Mouse (Mus musculus): ENCODE data around the gene Acad9. TPM values are rescaled to one million over a fixed set of nuclear protein-coding genes. Genes with fewer than 3 reads are reported as not detected.
A peak's percentile ranks its signal among the peaks of the same experiment; 100 is the strongest.

The Acad9 gene
- polyA plus RNA-seq (2014; fragmentation: Nextera tagmentation; extraction: Ambion mirVana), result 92.8 and 98.0 TPM in 2 replicates

DNA sequence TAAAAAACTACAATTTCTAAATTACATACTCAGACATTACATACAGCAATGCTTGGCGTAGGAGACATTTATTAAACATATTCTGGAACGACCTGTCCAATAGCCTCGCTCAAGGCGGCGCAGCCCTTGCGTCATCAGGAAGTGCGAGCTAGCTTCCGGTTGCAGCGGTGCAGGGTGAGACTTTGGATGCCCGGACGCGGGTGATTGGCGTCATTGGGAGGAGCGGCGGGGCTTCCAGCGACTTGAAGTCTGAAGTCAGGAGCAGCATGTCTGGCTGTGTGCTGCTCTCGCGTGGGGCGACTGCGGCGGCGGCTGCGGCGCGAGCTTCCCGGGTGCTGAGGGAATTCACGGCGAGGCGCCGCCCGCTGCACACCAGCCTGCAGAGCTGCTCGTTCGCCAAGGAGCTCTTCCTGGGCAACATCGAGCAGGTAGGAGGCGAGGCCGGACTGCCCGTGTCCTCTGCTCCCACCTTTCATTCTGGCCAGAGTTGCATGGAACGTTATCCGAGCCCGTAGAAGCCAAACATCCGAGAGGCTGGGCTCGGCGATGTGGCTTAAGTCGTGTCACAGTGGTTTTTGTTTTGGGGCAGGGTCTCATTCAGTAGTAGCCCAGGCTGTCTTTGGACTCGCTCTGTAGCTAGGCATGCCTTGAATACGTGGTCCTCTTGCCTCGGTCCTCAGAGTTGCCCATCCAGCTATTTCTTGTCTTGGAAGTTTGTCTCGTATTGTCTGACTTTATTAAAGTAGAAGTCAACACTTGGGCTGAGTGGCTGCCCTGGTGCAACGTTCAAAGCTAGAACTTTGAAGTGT lies at the start of gene Acad9:
Gene Acad9 (plus strand): TSS at position 137 of the 809 bp plus-strand sequence.
- WGBS, result under 1% methylated on average over 49 of the region's 49 CpGs
- Histone ChIP-seq H3K4me1 (ENCODE audit: control insufficient read depth, insufficient read depth, low read length) (peaks cover 7% of the 10 kb centered on the region), H3K27ac (ENCODE audit: low read depth, low read length) (no peak within 1 kb of the TSS), H3K36me3 (ENCODE audit: control insufficient read depth, insufficient read depth, low read length) (no peaks in the 10 kb centered on the region), H3K9ac (ENCODE audit: low read length) (peak within 1 kb of the TSS; percentile 89), H3K27me3 (ENCODE audit: control insufficient read depth, insufficient read depth, low read length) (no peaks in the 10 kb centered on the region), H3K4me2 (peak within 1 kb of the TSS; percentile 81), H3K4me3 (ENCODE audit: low read depth, low read length) (peak within 1 kb of the TSS; percentile 88), H3K9me3 (ENCODE audit: control insufficient read depth, low read length) (no peaks in the 10 kb centered on the region)
- peak; percentile 98 for ATAC-seq (ENCODE audit: low FRiP score)
- peak; percentile 99 for DNase-seq (ENCODE audit: low spot score, missing footprints)

DNA sequence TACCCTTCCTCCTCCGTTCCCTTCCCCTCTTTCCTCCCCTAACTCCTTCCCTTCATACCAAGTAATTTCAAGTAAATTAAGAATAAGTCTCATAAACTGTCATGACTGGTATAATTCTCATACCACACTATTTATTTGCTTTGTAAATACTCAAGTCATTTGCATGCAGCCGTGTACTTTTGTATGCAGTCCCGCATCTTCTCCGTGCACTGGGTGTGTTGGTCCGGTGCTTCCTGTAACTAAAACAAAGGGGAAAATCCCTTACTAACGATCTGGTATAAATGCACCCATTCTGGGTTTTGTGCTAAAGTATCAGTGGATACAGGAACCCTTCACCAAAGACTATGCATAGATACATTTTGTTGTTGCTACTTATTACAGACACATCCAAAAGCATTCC lies 40.0 kb upstream of the Acad9 start:
- Histone ChIP-seq H3K27me3 (ENCODE audit: control insufficient read depth, insufficient read depth, low read length) (no peaks in the 10 kb centered on the region), H3K4me2 (no peak overlapping the region), H3K36me3 (ENCODE audit: control insufficient read depth, insufficient read depth, low read length) (no peaks in the 10 kb centered on the region), H3K9ac (ENCODE audit: low read length) (no peak overlapping the region), H3K27ac (ENCODE audit: low read depth, low read length) (no peak overlapping the region), H3K4me1 (ENCODE audit: control insufficient read depth, insufficient read depth, low read length) (no peaks in the 10 kb centered on the region), H3K9me3 (ENCODE audit: control insufficient read depth, low read length) (no peaks in the 10 kb centered on the region), H3K4me3 (ENCODE audit: low read depth, low read length) (no peak overlapping the region)
- 86% methylated on average over 6 of the region's 6 CpGs for WGBS
- ATAC-seq (ENCODE audit: low FRiP score) (no peak), DNase-seq (ENCODE audit: low spot score, missing footprints) (no peak)

- no peak overlapping the region for H3K4me2 ChIP-seq
- no peak for ATAC-seq (ENCODE audit: low FRiP score)
- DNase-seq (ENCODE audit: low spot score, missing footprints), result no peak
- no peak overlapping the region for H3K27ac ChIP-seq (ENCODE audit: low read depth, low read length)
- H3K4me3 ChIP-seq (ENCODE audit: low read depth, low read length), result no peak overlapping the region
- no peaks in the 10 kb centered on the region for H3K27me3 ChIP-seq (ENCODE audit: control insufficient read depth, insufficient read depth, low read length)
- H3K4me1 ChIP-seq (ENCODE audit: control insufficient read depth, insufficient read depth, low read length), result no peaks in the 10 kb centered on the region
- H3K9me3 ChIP-seq (ENCODE audit: control insufficient read depth, low read length), result no peaks in the 10 kb centered on the region
- no peak overlapping the region for H3K9ac ChIP-seq (ENCODE audit: low read length)
- 87% methylated on average over 4 of the region's 4 CpGs for WGBS
- no peaks in the 10 kb centered on the region for H3K36me3 ChIP-seq (ENCODE audit: control insufficient read depth, insufficient read depth, low read length)
These were observed 35.8 kb upstream of the Acad9 start for GRCm38 (mm10) chr3:36029993-36030392.

DNA sequence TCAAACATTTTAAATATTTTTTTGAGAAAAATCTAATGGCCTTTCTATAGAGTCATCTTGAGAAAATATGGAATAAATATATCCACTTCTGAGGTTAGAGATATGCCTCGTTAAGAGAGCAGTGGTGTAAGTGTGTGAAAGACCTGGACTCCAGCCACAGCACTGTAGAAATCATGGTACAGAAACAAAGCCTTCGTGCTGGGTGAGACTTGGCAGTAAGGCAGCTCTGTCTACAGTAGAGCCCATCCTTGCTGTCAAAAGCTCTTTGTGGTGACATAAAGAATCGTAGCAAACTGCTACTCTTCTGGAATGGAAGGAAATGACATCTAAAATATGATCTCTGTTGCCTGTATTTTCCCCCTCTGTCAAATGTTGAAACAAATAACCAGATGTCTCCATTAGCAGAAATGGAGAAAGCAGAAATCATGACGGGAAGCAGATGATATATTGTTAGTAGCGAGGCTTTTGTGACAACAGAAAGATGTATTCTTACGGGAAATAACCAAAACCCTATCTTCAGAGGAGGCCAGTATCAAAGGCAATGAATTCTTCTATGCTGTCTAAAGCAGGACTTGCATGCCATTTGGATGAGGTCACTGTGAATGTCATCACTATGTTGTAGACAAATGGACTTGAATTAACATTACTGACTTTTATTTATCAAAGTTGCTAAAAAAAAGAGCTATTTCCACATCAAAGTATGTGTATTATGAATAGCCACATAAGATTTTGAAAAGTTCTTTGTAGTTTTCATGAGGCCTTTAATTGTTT lies 33.9 kb upstream of the Acad9 start:
- H3K4me1 ChIP-seq (ENCODE audit: control insufficient read depth, insufficient read depth, low read length), result no peaks in the 10 kb centered on the region
- no peaks in the 10 kb centered on the region for H3K36me3 ChIP-seq (ENCODE audit: control insufficient read depth, insufficient read depth, low read length)
- H3K9ac ChIP-seq (ENCODE audit: low read length), result no peak overlapping the region
- 80% methylated on average over 6 of the region's 6 CpGs for WGBS
- H3K4me3 ChIP-seq (ENCODE audit: low read depth, low read length), result no peak overlapping the region
- H3K27me3 ChIP-seq (ENCODE audit: control insufficient read depth, insufficient read depth, low read length), result no peaks in the 10 kb centered on the region
- no peak overlapping the region for H3K27ac ChIP-seq (ENCODE audit: low read depth, low read length)
- no peak for ATAC-seq (ENCODE audit: low FRiP score)
- H3K9me3 ChIP-seq (ENCODE audit: control insufficient read depth, low read length), result no peaks in the 10 kb centered on the region
- no peak overlapping the region for H3K4me2 ChIP-seq
- DNase-seq (ENCODE audit: low spot score, missing footprints), result no peak

- Histone ChIP-seq H3K27me3 (ENCODE audit: control insufficient read depth, insufficient read depth, low read length) (no peaks in the 10 kb centered on the region), H3K9me3 (ENCODE audit: control insufficient read depth, low read length) (no peaks in the 10 kb centered on the region), H3K4me2 (no peak overlapping the region), H3K4me1 (ENCODE audit: control insufficient read depth, insufficient read depth, low read length) (no peaks in the 10 kb centered on the region), H3K9ac (ENCODE audit: low read length) (no peak overlapping the region), H3K4me3 (ENCODE audit: low read depth, low read length) (no peak overlapping the region), H3K36me3 (ENCODE audit: control insufficient read depth, insufficient read depth, low read length) (no peaks in the 10 kb centered on the region), H3K27ac (ENCODE audit: low read depth, low read length) (no peak overlapping the region)
- no peak for DNase-seq (ENCODE audit: low spot score, missing footprints)
- ATAC-seq (ENCODE audit: low FRiP score), result no peak
These were observed 21.3 kb upstream of the Acad9 start for GRCm38 (mm10) chr3:36044520-36044919.

- no peak overlapping the region for H3K9ac ChIP-seq (ENCODE audit: low read length)
- no peaks in the 10 kb centered on the region for H3K9me3 ChIP-seq (ENCODE audit: control insufficient read depth, low read length)
- ATAC-seq (ENCODE audit: low FRiP score) (no peak), DNase-seq (ENCODE audit: low spot score, missing footprints) (no peak)
- no peaks in the 10 kb centered on the region for H3K36me3 ChIP-seq (ENCODE audit: control insufficient read depth, insufficient read depth, low read length)
- no peaks in the 10 kb centered on the region for H3K27me3 ChIP-seq (ENCODE audit: control insufficient read depth, insufficient read depth, low read length)
- no peak overlapping the region for H3K4me2 ChIP-seq
- H3K4me3 ChIP-seq (ENCODE audit: low read depth, low read length), result no peak overlapping the region
- no peaks in the 10 kb centered on the region for H3K4me1 ChIP-seq (ENCODE audit: control insufficient read depth, insufficient read depth, low read length)
- H3K27ac ChIP-seq (ENCODE audit: low read depth, low read length), result no peak overlapping the region
- WGBS, result 78% methylated on average over 4 of the region's 4 CpGs
These were observed 20.7 kb upstream of the Acad9 start for GRCm38 (mm10) chr3:36045086-36045485.

- Histone ChIP-seq H3K4me1 (ENCODE audit: control insufficient read depth, insufficient read depth, low read length) (no peaks in the 10 kb centered on the region), H3K4me2 (no peak overlapping the region), H3K4me3 (ENCODE audit: low read depth, low read length) (no peak overlapping the region), H3K9ac (ENCODE audit: low read length) (no peak overlapping the region), H3K36me3 (ENCODE audit: control insufficient read depth, insufficient read depth, low read length) (no peaks in the 10 kb centered on the region), H3K27me3 (ENCODE audit: control insufficient read depth, insufficient read depth, low read length) (no peaks in the 10 kb centered on the region), H3K9me3 (ENCODE audit: control insufficient read depth, low read length) (no peaks in the 10 kb centered on the region), H3K27ac (ENCODE audit: low read depth, low read length) (no peak overlapping the region)
- 72% methylated on average over 1 of the region's 1 CpGs for WGBS
- DNase-seq (ENCODE audit: low spot score, missing footprints) (no peak), ATAC-seq (ENCODE audit: low FRiP score) (no peak)
These were observed 16.7 kb upstream of the Acad9 start for GRCm38 (mm10) chr3:36049106-36049505.

DNA sequence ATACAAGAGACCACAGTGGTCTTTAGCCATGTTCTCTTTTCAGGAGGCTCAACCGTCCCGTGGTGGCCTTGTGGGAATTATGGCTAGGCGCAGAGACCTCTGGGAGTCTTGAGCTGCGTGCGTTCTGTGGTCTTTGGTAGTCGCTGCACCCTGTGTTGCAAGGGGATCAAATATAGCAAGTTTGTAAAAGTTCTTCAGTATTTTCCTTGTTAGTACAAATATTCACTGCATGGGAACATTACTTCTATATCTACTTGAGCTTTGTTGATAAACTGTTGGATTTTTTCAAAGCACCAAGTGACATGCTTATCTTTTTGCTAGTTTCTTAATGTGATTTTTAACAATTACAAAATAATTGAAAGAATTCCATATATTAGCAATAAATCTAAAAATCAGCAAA lies 12.3 kb upstream of the Acad9 start, which contains the start of gene Ccdc144b:
Gene Ccdc144b (minus strand): TSS at position 101 of the 400 bp plus-strand sequence.
- Histone ChIP-seq H3K9me3 (ENCODE audit: control insufficient read depth, low read length) (no peaks in the 10 kb centered on the region), H3K4me3 (ENCODE audit: low read depth, low read length) (no peak within 1 kb of the TSS), H3K4me2 (no peak within 1 kb of the TSS), H3K36me3 (ENCODE audit: control insufficient read depth, insufficient read depth, low read length) (no peaks in the 10 kb centered on the region), H3K4me1 (ENCODE audit: control insufficient read depth, insufficient read depth, low read length) (no peaks in the 10 kb centered on the region), H3K9ac (ENCODE audit: low read length) (no peak within 1 kb of the TSS), H3K27ac (ENCODE audit: low read depth, low read length) (no peak within 1 kb of the TSS), H3K27me3 (ENCODE audit: control insufficient read depth, insufficient read depth, low read length) (no peaks in the 10 kb centered on the region)
- WGBS, result 92% methylated on average over 6 of the region's 6 CpGs
- DNase-seq (ENCODE audit: low spot score, missing footprints) (no peak), ATAC-seq (ENCODE audit: low FRiP score) (no peak)

Measured in midbrain, embryonic 11.5 days (tissue).